Mouse (Mus musculus) MN1 (cell line): ENCODE measurements around the gene Hist1h1d.

Source experiments
- DNase-seq: peaks from one replicate; pipeline ENCODE4 v3.0.0-alpha.2; 2016; ENCODE audit warnings: low spot score

The Hist1h1d gene

DNA sequence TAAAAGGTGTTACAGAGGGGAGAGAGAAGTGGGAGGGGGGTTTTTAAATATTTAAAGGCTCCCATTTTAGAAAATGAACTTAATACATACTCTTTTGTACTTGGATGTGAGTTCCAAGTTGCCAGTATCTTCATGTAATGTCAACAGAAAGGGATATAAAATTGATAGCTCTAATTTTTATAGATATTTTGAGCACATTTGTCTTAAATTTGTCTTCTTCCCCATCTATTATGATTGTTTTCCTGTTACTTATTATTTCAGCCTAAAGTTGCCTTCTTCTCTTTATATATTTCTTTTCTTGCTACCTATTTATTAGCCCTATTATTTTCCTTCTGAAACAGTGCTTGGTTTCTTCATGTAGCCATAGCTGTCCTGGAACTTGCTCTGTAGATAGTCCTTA, at the start of gene Hist1h1d:
Gene Hist1h1d, plus strand, starts transcription at position 301 of the 400 bp plus-strand sequence.
- DNase-seq = no peak

DNA sequence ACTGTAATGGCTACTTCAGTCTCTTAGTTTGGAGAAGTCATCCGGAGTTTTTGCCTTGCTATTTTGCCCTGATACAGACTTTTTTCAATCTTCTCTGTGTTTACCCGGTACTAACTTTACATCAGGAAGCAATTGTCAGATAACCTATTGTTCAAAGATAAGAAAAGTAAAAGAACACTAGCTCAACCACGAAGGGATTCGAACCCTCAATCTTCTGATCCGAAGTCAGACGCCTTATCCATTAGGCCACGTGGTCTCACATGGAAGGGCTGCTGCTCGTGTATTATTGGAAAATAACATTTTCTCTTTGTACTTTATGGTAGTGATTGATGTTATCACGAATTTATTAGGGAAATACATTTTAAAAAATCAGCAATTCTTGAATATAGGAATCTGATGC, 49.3 kb upstream of the Hist1h1d start:
- peak; percentile 79 for DNase-seq

DNA sequence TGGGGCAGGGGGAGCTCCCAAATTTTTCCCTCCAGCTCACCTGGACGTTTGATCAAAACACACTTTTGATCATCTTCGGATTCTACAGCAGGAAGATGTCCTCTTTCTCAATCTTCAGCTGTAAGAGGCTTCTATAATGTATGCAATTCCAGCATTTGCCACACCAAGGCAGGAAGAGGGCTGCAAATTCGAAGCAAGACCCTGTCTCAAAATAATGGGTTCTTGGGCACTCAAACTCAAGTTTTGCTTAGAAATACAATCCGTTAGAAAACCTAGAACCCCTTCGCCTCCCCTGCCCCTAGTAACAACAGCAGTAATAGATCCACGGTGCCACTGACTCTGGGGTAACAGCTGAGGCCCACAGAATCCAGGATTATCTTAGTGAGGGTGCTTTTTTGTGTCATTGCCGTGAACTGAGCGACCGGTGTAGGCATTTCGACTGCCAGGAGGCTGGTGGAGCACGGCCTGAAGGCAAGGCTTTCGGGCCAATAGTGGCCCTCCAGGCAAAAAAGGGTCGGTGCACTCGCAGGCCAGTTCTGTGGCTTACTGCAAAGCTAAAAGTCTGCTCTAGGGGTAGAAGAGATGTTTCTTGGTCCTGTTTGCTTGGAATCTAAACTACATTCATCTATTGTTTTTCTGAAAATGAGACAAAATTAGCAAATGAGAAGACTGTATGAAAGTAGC, 47.3 kb upstream of the Hist1h1d start:
- peak; percentile 49 for DNase-seq

DNA sequence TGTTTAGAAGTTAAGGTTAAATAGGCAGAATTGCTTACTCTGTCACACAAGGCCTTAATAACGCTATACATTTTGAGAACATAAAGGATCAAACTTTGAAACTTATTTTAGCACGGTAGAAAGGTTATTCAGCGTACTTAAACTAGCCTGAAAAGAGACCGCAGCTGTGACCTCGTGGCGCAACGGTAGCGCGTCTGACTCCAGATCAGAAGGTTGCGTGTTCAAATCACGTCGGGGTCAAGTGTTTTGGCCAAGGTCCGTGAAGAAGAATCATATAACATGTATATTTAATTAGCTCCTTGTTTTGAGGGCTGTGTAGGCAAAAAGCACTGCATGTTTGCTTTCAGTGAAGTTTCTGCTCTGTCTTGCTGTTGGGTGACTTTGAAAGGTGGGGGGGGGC, 46.7 kb upstream of the Hist1h1d start:
- peak; percentile 80 for DNase-seq

DNA sequence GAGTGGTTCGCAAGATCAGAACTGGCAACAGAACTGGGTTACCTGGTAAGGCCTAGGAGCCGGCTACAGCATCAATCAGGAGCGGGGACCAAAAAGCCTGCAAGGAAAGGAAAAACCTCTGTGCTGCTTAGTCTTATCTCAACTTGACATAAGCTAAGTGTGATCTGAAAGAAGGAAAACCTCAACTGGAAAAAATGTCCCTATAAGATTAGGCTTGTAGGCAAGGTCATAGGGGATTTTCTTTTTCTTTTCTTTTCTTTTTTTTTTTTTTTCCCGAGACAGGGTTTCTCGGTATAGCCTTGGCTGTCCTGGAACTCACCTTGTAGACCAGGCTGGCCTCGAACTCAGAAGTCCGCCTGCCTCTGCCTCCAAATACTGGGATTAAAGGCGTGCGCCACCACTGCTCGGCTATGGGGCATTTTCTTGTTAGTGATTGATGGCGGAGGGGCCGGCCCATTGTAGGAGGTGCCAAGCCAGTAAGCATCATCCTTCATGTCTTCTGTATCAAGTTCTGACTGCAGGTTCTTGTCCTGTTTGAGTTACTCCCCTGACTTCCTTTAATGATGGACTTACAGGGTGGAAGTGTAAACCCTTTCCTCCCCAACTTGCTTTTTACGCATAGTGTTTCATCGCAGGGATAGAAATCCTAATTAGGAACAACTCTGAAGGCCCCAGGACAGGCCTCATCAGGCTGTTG, 46.1 kb upstream of the Hist1h1d start:
- peak; percentile 82 for DNase-seq

DNA sequence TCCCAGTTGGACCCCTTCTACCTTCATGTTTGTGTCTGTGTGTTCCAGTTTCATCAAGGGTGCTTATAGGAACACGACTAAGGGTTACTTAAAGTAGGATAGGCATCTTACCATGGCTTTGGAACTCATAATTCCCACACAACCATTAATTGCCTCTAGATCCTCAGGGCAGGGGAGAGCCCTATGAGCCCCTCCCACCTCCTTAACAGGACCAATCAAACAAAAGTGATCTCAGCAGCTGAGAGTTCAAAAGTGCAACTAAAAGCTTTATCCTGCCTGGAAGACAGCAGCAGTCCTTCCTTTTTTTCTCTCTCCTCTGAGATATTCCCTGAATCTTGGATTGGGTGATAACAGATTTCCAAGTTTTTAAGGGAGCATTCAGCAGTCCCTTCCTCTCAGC, 42.9 kb upstream of the Hist1h1d start:
- DNase-seq = no peak

DNA sequence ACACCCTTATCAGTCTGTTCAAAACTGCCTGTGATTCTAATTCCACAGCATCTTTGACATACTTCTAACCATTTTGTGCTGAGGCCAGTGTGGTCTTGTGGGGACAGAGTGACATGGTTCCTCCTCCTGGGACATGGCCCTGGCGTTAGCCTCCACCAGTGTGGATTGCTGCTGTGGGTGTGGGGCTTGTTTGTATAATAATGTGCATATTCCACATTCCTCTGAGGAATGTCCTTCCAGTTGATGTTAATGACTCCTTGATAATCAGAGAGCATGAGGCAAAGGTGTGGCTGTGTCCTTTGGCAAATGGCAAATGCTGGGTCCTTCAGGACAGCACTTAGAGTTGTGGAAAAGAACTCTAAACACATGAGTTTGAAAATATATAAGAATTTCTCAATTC, 39.5 kb upstream of the Hist1h1d start:
- DNase-seq = no peak

DNA sequence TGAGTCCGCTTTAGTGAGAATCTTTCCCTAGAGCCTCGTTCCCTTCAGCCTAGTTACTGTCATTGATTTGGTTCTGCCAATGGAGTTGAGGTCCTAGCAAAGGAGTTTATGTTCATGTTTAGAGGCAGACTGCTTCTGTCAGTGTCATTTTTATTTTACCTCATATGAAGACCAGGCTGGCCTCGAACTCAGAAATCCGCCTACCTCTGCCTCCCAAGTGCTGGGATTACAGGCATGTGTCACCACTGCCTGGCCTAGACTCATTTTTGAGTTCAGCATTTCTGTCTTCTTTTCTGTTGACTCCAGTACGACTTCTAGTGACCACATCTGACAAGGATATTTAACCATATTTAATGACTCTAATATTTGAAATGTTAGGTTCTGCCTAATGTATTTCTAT, 37.8 kb upstream of the Hist1h1d start:
- no peak for DNase-seq

DNA sequence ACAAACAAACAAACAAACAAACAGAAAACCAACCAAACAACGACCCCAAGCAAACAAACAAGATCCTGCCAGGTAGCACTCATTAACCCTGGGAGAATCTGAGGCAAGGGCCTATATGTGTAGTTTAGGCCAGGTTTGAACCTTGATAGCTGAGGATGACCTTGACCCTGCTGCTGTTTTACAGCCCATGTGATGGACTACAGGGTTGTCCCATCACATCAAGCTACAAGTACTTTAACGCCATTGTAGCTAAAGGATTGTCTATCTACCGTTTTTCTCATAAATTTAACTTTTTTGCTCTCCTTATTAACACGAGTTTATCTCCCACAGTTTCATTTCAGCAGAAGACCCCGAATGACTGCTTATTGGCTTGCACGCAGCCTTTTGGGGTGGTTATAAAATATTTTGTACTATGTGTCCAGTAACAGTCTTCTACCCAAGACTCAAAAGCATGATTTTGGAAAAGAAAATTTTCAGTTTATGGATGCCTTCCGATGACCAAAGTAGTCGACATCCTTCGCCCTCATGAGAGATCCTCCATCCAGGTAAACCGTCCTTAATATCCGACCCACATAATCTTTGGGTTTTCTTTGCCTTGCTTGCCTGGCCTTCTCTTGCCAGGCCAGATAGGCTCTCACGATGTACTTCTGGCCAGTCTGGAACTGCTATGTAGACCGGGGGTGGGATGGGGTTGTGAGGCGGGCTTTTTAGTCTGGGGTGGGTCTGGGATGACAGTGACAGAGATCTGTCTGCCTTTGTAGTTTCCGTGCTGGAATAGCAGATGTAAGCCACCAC, 37.0 kb upstream of the Hist1h1d start:
- no peak for DNase-seq

DNA sequence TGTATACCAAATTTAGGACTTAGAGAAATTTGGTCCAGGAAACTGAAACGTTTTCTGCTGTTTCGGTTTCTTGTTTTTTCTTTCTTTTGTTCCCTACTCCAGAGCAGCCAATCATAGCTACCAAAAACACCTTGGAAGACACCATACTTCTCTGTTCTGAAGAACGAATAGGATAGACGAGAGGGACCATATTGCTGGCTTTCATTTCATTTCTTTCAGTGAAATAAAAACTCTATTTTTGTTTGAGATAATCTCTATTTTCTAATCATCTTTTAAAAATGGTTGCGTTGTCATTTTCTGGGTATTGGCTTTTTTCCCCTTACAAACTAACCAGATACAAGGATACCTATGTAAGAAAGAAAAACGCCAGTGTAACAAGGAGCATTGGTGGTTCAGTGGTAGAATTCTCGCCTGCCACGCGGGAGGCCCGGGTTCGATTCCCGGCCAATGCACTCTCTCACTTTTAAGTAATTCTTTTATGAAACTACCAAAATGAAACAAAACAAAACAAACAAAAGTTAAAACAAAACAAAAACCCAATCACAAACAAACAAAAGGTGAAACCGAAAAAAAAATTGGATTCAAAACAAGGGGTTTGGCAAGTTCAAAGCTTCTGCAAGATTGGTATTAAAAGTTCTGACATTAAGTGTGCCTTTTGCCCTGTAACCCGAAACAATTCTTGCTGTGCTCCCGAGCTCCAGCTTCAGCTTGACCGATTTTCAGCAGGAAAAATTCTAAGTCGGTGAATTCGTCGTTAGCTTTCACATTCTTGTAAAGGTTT, 36.0 kb upstream of the Hist1h1d start:
- peak; percentile 82 for DNase-seq

DNA sequence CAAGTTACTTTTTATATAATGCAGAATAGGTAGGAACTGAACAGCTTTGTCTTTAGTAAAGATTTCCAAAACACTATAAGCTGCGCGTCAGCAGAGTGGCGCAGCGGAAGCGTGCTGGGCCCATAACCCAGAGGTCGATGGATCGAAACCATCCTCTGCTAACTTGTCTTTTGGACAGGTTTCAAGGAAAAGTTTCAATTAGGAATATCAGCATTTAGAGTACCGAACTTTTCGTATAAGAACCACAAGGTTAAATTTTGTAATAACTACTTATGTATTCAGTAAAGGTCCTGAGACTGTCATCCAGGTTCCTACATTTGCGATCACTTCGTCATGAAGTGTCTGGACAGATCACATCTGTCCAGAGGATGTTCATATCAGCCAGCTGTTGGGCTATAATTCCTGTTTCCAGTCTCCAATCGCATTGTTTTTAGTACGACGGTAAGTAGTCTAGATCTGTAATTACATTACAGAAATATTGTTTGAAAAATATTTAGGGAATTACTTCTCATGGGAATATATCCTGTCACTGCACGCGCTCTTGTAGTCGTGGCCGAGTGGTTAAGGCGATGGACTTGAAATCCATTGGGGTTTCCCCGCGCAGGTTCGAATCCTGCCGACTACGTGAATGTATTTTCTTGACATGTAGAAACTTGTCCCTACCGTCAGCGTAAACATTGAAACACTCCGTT, 35.3 kb upstream of the Hist1h1d start:
- peak; percentile 86 for DNase-seq

DNA sequence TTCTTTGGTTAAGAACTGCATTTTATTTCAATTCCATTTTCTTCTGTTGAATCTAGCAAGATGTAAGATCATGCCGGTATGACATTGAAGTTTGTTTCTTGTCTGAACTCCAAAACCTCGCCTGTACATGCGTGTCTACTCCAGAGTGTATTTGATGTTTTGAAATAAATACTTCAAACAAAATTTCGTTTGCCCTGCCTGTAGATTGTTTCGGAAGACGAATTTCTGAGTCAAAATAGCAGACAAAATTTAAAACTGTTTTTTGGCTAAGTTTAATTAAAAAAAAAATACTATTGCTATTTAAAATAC, 34.8 kb upstream of the Hist1h1d start:
- no peak for DNase-seq

DNA sequence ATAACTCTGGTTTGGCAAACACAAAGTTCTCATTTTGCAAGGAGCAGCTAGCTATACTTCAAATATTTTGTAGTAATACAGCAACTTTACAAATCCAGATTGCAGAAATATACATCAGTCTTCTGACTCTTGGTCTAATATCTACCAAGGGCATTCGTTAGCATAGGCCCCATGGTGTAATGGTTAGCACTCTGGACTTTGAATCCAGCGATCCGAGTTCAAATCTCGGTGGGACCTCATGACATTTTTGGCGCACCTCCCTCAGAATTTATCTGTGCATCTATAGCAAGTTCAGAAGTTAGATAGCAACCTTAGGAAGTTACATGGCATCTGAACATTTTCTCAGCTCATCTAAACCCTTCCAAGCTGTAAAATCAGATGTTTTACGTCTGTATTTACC, 34.2 kb upstream of the Hist1h1d start:
- DNase-seq = peak; percentile 85

DNA sequence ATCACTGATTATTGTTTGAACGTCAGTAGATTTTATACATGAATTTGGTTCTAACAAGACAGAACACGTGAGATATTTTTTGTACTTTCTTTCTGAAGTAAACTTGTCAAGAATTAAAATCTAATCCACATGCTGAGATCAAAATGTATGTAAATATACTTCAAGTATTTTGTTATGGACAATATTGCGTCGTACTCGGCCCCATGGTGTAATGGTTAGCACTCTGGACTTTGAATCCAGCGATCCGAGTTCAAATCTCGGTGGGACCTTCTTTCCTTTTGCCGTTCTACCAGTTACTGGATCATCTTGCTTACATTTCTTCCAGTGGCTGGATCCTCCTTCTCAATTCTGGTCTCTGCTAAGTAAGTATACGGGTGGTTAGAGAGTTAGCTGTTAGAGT, 33.6 kb upstream of the Hist1h1d start:
- DNase-seq = peak; percentile 85

DNA sequence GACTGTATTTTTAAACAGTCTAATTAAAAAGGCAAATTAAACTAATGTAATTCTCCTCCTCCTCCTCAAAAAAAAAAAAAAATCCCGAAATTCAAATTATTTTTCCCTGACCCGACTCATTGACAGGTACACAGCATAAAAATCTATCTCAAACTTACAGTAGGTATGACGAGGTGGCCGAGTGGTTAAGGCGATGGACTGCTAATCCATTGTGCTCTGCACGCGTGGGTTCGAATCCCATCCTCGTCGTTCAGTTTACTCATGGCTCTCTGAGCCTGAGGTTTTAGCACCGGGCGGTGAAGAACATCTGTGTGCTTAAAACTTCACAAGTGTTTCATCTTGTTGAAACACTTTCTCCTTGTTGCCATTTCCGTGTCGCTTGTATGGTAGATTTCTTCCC, 31.4 kb upstream of the Hist1h1d start:
- DNase-seq = peak; percentile 77

DNA sequence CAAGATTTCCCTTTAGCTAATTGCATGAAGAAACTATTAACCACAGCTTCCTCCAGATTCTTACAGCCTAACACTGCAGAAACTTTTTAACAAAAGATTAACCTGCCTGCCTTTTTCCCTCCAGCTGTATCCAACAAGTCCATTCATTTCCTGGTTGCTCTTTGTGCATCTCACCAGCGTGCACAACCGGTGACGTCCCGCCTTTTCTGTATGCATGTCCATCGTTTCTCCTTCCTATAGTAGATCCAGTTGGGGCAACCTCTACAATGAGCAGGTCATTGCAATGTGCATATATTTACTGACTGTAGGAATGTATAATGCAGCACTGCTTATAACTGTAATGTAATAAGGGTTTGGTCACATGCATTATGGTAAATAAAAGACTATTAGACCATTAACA, 29.1 kb upstream of the Hist1h1d start:
- DNase-seq = no peak

DNA sequence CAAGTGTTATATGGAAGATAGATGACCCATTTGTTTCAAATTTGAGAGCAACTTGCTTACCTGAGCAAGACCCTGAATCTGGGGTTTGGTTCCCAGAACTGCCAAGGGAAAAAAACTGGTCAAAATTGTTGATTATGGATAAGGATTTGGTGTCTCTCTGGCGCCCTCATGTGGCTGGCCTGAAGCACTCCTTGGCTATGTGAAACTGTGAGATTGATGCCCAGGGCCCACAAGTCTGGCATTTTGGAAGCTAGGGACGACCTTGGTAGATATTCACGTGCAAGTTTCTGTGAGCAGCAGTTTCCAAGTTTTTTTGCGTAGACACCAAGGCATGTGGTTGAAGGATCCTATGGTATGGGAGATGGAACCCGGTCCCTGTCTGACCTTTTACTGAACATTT, 28.4 kb upstream of the Hist1h1d start:
- peak; percentile 83 for DNase-seq

DNA sequence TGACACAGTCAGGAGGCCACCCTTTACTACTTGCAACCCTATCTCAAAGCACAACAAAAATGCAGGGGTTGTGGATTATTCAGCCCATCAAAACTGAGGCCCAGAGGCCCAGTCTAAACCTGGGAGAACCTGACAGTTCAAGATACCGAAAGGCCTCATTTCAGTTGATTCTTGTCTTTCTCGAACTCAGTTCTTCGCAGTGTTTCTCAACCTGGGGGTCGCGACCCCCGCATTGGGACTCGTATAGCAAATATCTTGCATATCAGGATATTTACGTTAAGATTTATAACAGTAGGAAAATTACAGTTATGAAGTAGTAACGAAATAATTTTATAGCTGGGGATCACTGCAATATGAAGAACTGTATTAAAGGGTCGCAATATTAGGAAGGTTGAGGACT, 27.2 kb upstream of the Hist1h1d start:
- DNase-seq = peak; percentile 67

DNA sequence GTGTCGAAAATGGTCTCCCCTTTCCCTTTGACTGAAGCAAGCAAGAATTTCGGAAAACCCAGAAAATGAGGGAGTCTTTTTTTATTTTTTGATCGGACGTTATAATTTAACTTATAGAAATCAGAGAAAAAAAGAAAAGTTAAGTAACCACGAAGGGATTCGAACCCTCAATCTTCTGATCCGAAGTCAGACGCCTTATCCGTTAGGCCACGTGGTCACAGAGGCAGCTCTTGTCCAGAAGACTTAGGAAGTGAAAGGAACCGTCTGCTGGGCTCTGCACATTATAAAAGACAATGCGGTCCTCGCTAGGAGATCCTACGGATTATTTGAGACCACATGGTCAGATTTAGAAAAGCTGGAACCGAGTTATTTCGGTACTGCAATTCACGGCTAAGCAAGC, 26.8 kb upstream of the Hist1h1d start:
- peak; percentile 94 for DNase-seq

DNA sequence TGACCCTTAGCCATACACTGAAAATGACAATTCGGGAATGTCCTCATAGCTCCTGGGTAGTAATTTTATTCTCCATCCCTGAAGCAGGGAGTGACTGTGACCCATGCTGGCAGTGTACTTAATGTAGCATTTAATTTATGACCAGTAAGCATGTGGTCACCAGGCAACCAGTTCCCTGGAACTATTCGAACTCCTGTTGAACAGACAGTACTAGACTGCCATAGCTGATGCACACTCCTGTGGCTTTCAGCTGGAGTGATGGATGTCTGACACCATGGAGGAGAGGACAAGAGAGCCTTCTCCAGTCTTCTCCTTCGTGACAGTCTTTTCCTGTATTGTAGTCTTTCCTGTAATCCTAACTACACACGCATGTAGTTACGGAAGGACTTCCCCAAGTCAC, 24.1 kb upstream of the Hist1h1d start:
- no peak for DNase-seq

DNA sequence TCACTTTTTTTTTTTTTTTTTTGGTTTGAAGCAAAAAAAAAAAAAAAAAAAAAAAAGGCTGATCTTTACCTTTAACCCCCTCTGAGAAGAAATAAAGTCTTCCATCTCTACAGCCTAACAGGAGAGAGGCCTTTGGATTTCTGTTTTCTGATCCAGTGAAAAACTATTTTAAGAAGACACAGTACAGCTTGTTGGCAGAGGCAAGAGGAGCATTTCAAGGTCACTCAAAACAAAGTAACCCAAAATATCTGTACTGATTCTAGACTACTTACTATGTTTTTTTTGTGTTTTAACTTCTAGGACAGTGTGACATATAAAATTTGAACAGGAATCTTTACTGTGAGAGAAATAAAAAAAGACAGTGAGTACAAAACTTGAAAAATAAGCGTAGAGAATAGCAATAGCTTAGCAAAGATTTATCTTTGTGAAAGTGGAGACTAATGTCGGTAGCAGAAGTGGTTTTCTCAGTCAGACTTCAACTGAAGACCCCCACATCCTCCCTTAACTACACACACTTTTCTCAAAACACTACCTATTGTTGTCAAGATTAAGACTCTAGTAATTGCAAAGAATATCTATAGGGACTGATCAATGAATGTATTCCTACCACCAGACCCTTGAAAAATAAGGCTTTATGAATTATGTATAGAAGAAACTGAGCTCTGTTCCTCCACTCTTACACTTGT, 23.4 kb upstream of the Hist1h1d start:
- DNase-seq = no peak
